In genomic region chr9:63758641-63759391, GRCm38 (mm10) we compare ENCODE assay signal across 8 mouse cellular contexts. TPM values are rescaled to one million over a fixed set of nuclear protein-coding genes. Genes with fewer than 3 reads are reported as not detected.
DNase-seq lines count a peak whose midpoint lies in the region; ATAC-seq and TF ChIP-seq lines count a peak whose summit lies in the region.

No protein-coding gene starts in this region.

- no peak for TF ChIP-seq POLR2A in embryonic fibroblast, embryonic 13.5 days (IDR thresholded peaks at IDR 0.05; ENCODE audit: low read depth, low read length)

- peak overlapping the region; percentile 98 for H3K27ac ChIP-seq in lung, embryonic 14.5 days (ENCODE audit: low read depth)
- peak overlapping the region; percentile 77 for H3K27ac ChIP-seq in embryonic fibroblast, embryonic 13.5 days (ENCODE audit: insufficient read depth, low read length)
- peak overlapping the region; percentile 89 for H3K27ac ChIP-seq in intestine, postnatal 0 days (ENCODE audit: low read depth, low read length)

- H3K36me3 ChIP-seq in lung, embryonic 14.5 days (ENCODE audit: insufficient read depth), result no peaks in the 10 kb centered on the region
- no peaks in the 10 kb centered on the region for H3K36me3 ChIP-seq in intestine, postnatal 0 days (ENCODE audit: control insufficient read depth, insufficient read depth)

- H3K4me2 ChIP-seq in lung, embryonic 14.5 days, result peak overlapping the region; percentile 73
- H3K4me2 ChIP-seq in intestine, postnatal 0 days (replicated peaks; ENCODE audit: low read depth), result peak overlapping the region; percentile 81

- WGBS in lung, embryonic 14.5 days, result 2% methylated on average over 23 of the region's 23 CpGs
- WGBS in intestine, postnatal 0 days, result 5% methylated on average over 23 of the region's 23 CpGs

- no peak for TF ChIP-seq CTCF in lung, embryonic 14.5 days (IDR thresholded peaks at IDR 0.05; ENCODE audit: low read depth)
- no peak for TF ChIP-seq CTCF in embryonic fibroblast, embryonic 13.5 days (IDR thresholded peaks at IDR 0.05; ENCODE audit: borderline replicate concordance, insufficient read depth, low read length)
- no peak for TF ChIP-seq CTCF in intestine, postnatal 0 days (IDR thresholded peaks at IDR 0.05; ENCODE audit: low read depth)

- no peak for ATAC-seq in lung, embryonic 14.5 days (ENCODE audit: insufficient read depth)
- ATAC-seq in intestine, postnatal 0 days, result no peak
- no peak for ATAC-seq in cerebellum, adult (ENCODE audit: insufficient number of reproducible peaks, low FRiP score, low TSS enrichment)

- peaks cover 4% of the 10 kb centered on the region; the same call in 1 of the 2 replicates for H3K9me3 ChIP-seq in lung, embryonic 14.5 days (ENCODE audit: low read depth, low read length)
- no peaks in the 10 kb centered on the region for H3K9me3 ChIP-seq in intestine, postnatal 0 days (ENCODE audit: control insufficient read depth)

- DNase-seq in lung, embryonic 14.5 days, result peak; percentile 67
- DNase-seq in lung, postnatal 14 days, result no peak
- peak; percentile 54 for DNase-seq in lung, postnatal 36 days
- DNase-seq in spleen, postnatal 10 days (ENCODE audit: low spot score in 2 of 2), result peak; percentile 58 to 80
- no peak for DNase-seq in right cerebral cortex, postnatal 4 days

- H3K4me3 ChIP-seq in lung, embryonic 14.5 days (ENCODE audit: low read depth, low read length), result peak overlapping the region; percentile 87
- peak overlapping the region; percentile 55 for H3K4me3 ChIP-seq in embryonic fibroblast, embryonic 13.5 days (ENCODE audit: insufficient read depth, low read length)
- peak overlapping the region; percentile 82 for H3K4me3 ChIP-seq in intestine, postnatal 0 days (ENCODE audit: low read depth, low read length)

- peak overlapping the region; percentile 92 for H3K9ac ChIP-seq in lung, embryonic 14.5 days
- peak overlapping the region; percentile 80 for H3K9ac ChIP-seq in intestine, postnatal 0 days (ENCODE audit: low read depth, low read length)

- H3K27me3 ChIP-seq in lung, embryonic 14.5 days (ENCODE audit: insufficient read depth, low read length), result no peaks in the 10 kb centered on the region
- no peaks in the 10 kb centered on the region for H3K27me3 ChIP-seq in intestine, postnatal 0 days (replicated peaks; ENCODE audit: control insufficient read depth, insufficient read depth, low read length)

- H3K4me1 ChIP-seq in lung, embryonic 14.5 days (ENCODE audit: insufficient read depth), result peaks cover 32% of the 10 kb centered on the region
- 0 out of 2 replicates have a peak, but pooled peaks cover 8% of the 10 kb centered on the region for H3K4me1 ChIP-seq in embryonic fibroblast, embryonic 13.5 days (ENCODE audit: control insufficient read depth, insufficient read depth, low read length)
- peaks cover 9% of the 10 kb centered on the region for H3K4me1 ChIP-seq in intestine, postnatal 0 days (replicated peaks; ENCODE audit: control insufficient read depth, insufficient read depth, low read length)

RNA-seq across cellular contexts. Expression of gene Smad3, which starts 1.0 kb away (rescaled TPM):
- 16.1 and 16.4 TPM in 2 replicates for polyA plus RNA-seq in lung, embryonic 14.5 days (2014; fragmentation: Nextera tagmentation; extraction: Ambion mirVana)
- 49.5 and 52.4 TPM in 2 replicates for polyA plus RNA-seq in embryonic fibroblast, embryonic 13.5 days (2011; ENCODE audit: insufficient read length, low read depth, missing spikeins)
- 5.0 and 5.7 TPM in 2 replicates for polyA plus RNA-seq in intestine, postnatal 0 days (2015; fragmentation: Nextera tagmentation; extraction: Ambion mirVana)

Comparison
In these comparisons a context has a peak if more than half of its experiments do, and no peak if none do; other contexts are left out.
1. DNase-seq: peak in lung, embryonic 14.5 days (single experiment), lung, postnatal 36 days (single experiment) and spleen, postnatal 10 days (2 of 2); none in lung, postnatal 14 days (single experiment) and right cerebral cortex, postnatal 4 days (single experiment).
2. Peak in every context shown above with its lines, with median percentiles within 50 percentile points of each other: H3K27ac ChIP-seq and H3K4me3 ChIP-seq.